Mouse (Mus musculus): ENCODE data around the gene Nop58. TPM values are rescaled to one million over a fixed set of nuclear protein-coding genes. Genes with fewer than 3 reads are reported as not detected.

Nop58 gene
- total RNA-seq, 2 experiments from 2014 or later, result 77.7 to 96.0 TPM

Other genes with a start within 250 kb of the Nop58 start
- gene Fzd7, start 202.5 kb upstream of the Nop58 start, total RNA-seq (2021), result 10 to 100 TPM; 37.2 to 38.3 TPM
- gene Gm973, start 168.7 kb upstream of the Nop58 start, total RNA-seq (2021), result 1 to 10 TPM; 1.9 to 2.2 TPM
- 10 to 100 TPM; 87.3 to 97.7 TPM for gene Sumo1, start 14.1 kb upstream of the Nop58 start, total RNA-seq (2021)
- gene Bmpr2, start 78.4 kb downstream of the Nop58 start, total RNA-seq (2021), result 10 to 100 TPM; 40.5 to 43.4 TPM
- 10 to 100 TPM in 1 of 2 experiments, 1 to 10 TPM in 1; 9.8 to 10.6 TPM for gene Fam117b, start 228.0 kb downstream of the Nop58 start, total RNA-seq (2021)

Measured in gastrocnemius, postnatal 4 days (tissue).